Mouse (Mus musculus) hindbrain, embryonic 10.5 days (tissue): ENCODE results near the gene Tmem8. TPM values are rescaled to one million over a fixed set of nuclear protein-coding genes. Genes with fewer than 3 reads are reported as not detected.

Experiments used
- polyA plus RNA-seq: library from polyadenylated mRNA; unstranded; fragments of >200 nt; fragmentation: Nextera tagmentation; extraction: Ambion mirVana; gene quantifications from 2 replicates; pipeline ENCODE4 v1.2.1, GENCODE M21; 2016

The Tmem8 gene
- polyA plus RNA-seq, 1 experiment from 2014 or later: 1.9 TPM

Other genes with a start within 250 kb of the Tmem8 start
- 10.6 and 14.7 TPM in 2 replicates for gene Mcrip2, start 244.5 kb upstream of the Tmem8 start, polyA plus RNA-seq
- 69.9 and 73.9 TPM in 2 replicates for gene Mettl26, start 238.2 kb upstream of the Tmem8 start, polyA plus RNA-seq
- gene Wfikkn1, start 232.4 kb upstream of the Tmem8 start, polyA plus RNA-seq: 5.8 and 26.3 TPM in 2 replicates
- gene Rab40c, start 193.6 kb upstream of the Tmem8 start, polyA plus RNA-seq: 33.4 and 43.4 TPM in 2 replicates
- 65.4 and 72.6 TPM in 2 replicates for gene Pigq, start 168.4 kb upstream of the Tmem8 start, polyA plus RNA-seq
- gene Nhlrc4, start 168.3 kb upstream of the Tmem8 start, polyA plus RNA-seq: 0.21 and 0.55 TPM in 2 replicates
- 0.25 and 0.34 TPM in 2 replicates for gene A930017K11Rik, start 160.7 kb upstream of the Tmem8 start, polyA plus RNA-seq
- 32.4 and 35.0 TPM in 2 replicates for gene Capn15, start 127.5 kb upstream of the Tmem8 start, polyA plus RNA-seq
- 24.7 and 30.9 TPM in 2 replicates for gene Rab11fip3, start 43.7 kb upstream of the Tmem8 start, polyA plus RNA-seq
- 30.2 and 30.7 TPM in 2 replicates for gene Decr2, start 23.0 kb upstream of the Tmem8 start, polyA plus RNA-seq
- gene Nme4, start 17.7 kb upstream of the Tmem8 start, polyA plus RNA-seq: 95.9 and 109 TPM in 2 replicates
- 301 and 318 TPM in 2 replicates for gene Mrpl28, start 10.2 kb downstream of the Tmem8 start, polyA plus RNA-seq
- 9.1 and 9.4 TPM in 2 replicates for gene Axin1, start 25.4 kb downstream of the Tmem8 start, polyA plus RNA-seq
- 0.55 and 1.3 TPM in 2 replicates for gene Pdia2, start 85.8 kb downstream of the Tmem8 start, polyA plus RNA-seq
- gene Rgs11, start 89.7 kb downstream of the Tmem8 start, polyA plus RNA-seq: 0.81 and 1.5 TPM in 2 replicates
- gene Arhgdig, start 94.5 kb downstream of the Tmem8 start, polyA plus RNA-seq: 6.4 and 8.3 TPM in 2 replicates
- gene Fam234a, start 130.9 kb downstream of the Tmem8 start, polyA plus RNA-seq: 26.8 and 30.8 TPM in 2 replicates
- gene Luc7l, start 139.6 kb downstream of the Tmem8 start, polyA plus RNA-seq: 113 and 128 TPM in 2 replicates